Mouse (Mus musculus) forelimb bud, embryonic 11.5 days (tissue): ENCODE results near the gene Bmper.

ENCODE experiments used
- DNase-seq: peaks from one replicate; pipeline ENCODE4 v3.0.0-alpha.2; 2012; ENCODE audit warnings: low read depth, low spot score

The Bmper gene

GRCm38 (mm10) chr9:23364047-23364446 lies 141.2 kb downstream of the Bmper start:
- DNase-seq, result no peak

- no peak for DNase-seq
These were observed 145.2 kb downstream of the Bmper start for GRCm38 (mm10) chr9:23368124-23368523.

GRCm38 (mm10) chr9:23374789-23375460 lies 152.0 kb downstream of the Bmper start:
- no peak for DNase-seq

- no peak for DNase-seq
These were observed 155.2 kb downstream of the Bmper start for GRCm38 (mm10) chr9:23377831-23378730.

GRCm38 (mm10) chr9:23378731-23379170 lies 155.9 kb downstream of the Bmper start:
- peak; percentile 46 for DNase-seq

- no peak for DNase-seq
These were observed 157.4 kb downstream of the Bmper start for GRCm38 (mm10) chr9:23380171-23380835.

- DNase-seq, result no peak
These were observed 160.4 kb downstream of the Bmper start for GRCm38 (mm10) chr9:23383291-23383690.

GRCm38 (mm10) chr9:23383837-23384236 lies 161.0 kb downstream of the Bmper start:
- DNase-seq, result no peak

GRCm38 (mm10) chr9:23384880-23385279 lies 162.0 kb downstream of the Bmper start:
- no peak for DNase-seq

- DNase-seq, result no peak
These were observed 163.3 kb downstream of the Bmper start for GRCm38 (mm10) chr9:23386201-23386600.

- DNase-seq, result no peak
These were observed 167.2 kb downstream of the Bmper start for GRCm38 (mm10) chr9:23390118-23390517.

- DNase-seq, result no peak
These were observed 171.9 kb downstream of the Bmper start for GRCm38 (mm10) chr9:23394652-23395317.

- no peak for DNase-seq
These were observed 173.3 kb downstream of the Bmper start for GRCm38 (mm10) chr9:23396186-23396585.

GRCm38 (mm10) chr9:23397876-23398275 lies 175.0 kb downstream of the Bmper start:
- DNase-seq, result no peak

- DNase-seq, result no peak
These were observed 176.9 kb downstream of the Bmper start for GRCm38 (mm10) chr9:23399638-23400284.

- no peak for DNase-seq
These were observed 184.5 kb downstream of the Bmper start for GRCm38 (mm10) chr9:23407416-23407815.

GRCm38 (mm10) chr9:23407935-23408781 lies 185.3 kb downstream of the Bmper start:
- DNase-seq, result no peak

- DNase-seq, result no peak
These were observed 187.7 kb downstream of the Bmper start for GRCm38 (mm10) chr9:23410567-23410966.

GRCm38 (mm10) chr9:23412956-23413355 lies 190.1 kb downstream of the Bmper start:
- DNase-seq, result no peak

GRCm38 (mm10) chr9:23419107-23419506 lies 196.2 kb downstream of the Bmper start:
- DNase-seq, result no peak
